Mouse (Mus musculus) C2C12 (cell line): ENCODE measurements around the gene Casd1.

Source experiments
- CEBPB ChIP-seq: IDR thresholded peaks from one replicate; pipeline ENCODE4 v1.6.1; 2011; ENCODE audit warnings: low read depth, mild to moderate bottlenecking, control low read depth, moderate library complexity
- CTCF ChIP-seq: IDR thresholded peaks from one replicate; pipeline ENCODE4 v1.5.1; 2011; ENCODE audit not compliant: control insufficient read depth, insufficient read depth, insufficient read length
- FOSL1 ChIP-seq: IDR thresholded peaks from one replicate; pipeline ENCODE4 v1.8.0; 2011; ENCODE audit warnings: mild to moderate bottlenecking, low read length; ENCODE audit not compliant: poor library complexity, insufficient read depth, severe bottlenecking
- MAX ChIP-seq: IDR thresholded peaks from one replicate; pipeline ENCODE4 v1.6.1; 2011; ENCODE audit warnings: mild to moderate bottlenecking, control low read depth
- MYOD1 ChIP-seq: IDR thresholded peaks from one replicate; pipeline ENCODE4 v1.6.1; 2011; ENCODE audit warnings: low read depth; ENCODE audit not compliant: control insufficient read depth, insufficient read length
- MYOG ChIP-seq: IDR thresholded peaks from one replicate; pipeline ENCODE4 v1.6.1; 2011; ENCODE audit not compliant: control insufficient read depth, insufficient read length; ENCODE audit errors: extremely low read depth
- USF1 ChIP-seq: IDR thresholded peaks from one replicate; pipeline ENCODE4 v1.6.1; 2011; ENCODE audit warnings: low read depth, mild to moderate bottlenecking, control low read depth, moderate library complexity

- TF ChIP-seq CTCF (no peak), CEBPB (no peak), MYOG (no peak), USF1 (no peak), MAX (no peak), FOSL1 (no peak), MYOD1 (no peak)
Observed at GRCm38 (mm10) chr6:4665154-4665553, 64.5 kb downstream of the Casd1 start.
